Mouse (Mus musculus) stomach, embryonic 15.5 days (tissue): ENCODE data around the gene Gm44. TPM values are rescaled to one million over a fixed set of nuclear protein-coding genes. Genes with fewer than 3 reads are reported as not detected.
"Not testable (repeated sequence)": the region's sequence is repeated elsewhere in the genome, so short reads cannot be mapped to it uniquely, and the experiment has no call there.

Source experiments
- ATAC-seq: fragments of 200-750 bp; cut with Nextera tagmentation; 2 replicates; pipeline ENCODE4 v1.8.0; 2017; ENCODE audit warnings: low read depth, moderate number of reproducible peaks, moderate TSS enrichment; ENCODE audit not compliant: insufficient read depth, low FRiP score
- H3K27ac ChIP-seq: fragments of 300-500 bp; sonication (generic); 2 replicates; pipeline ENCODE4 v1.5.1; 2015; ENCODE audit warnings: mild to moderate bottlenecking, inconsistent platforms
- H3K27me3 ChIP-seq: fragments of 300-500 bp; sonication (generic); replicated peaks from 2 replicates; pipeline ENCODE4 v1.6.1; 2015; ENCODE audit warnings: inconsistent platforms
- H3K36me3 ChIP-seq: fragments of 300-500 bp; sonication (generic); 2 replicates; pipeline ENCODE4 v1.6.1; 2015; ENCODE audit warnings: inconsistent platforms
- H3K4me1 ChIP-seq: fragments of 300-500 bp; sonication (generic); 2 replicates; pipeline ENCODE4 v1.6.1; 2015; ENCODE audit warnings: inconsistent platforms
- H3K4me2 ChIP-seq: fragments of 300-500 bp; sonication (generic); 2 replicates; pipeline ENCODE4 v1.6.1; 2015; ENCODE audit warnings: mild to moderate bottlenecking, inconsistent platforms
- H3K4me3 ChIP-seq: fragments of 300-500 bp; sonication (generic); replicated peaks from 2 replicates; pipeline ENCODE4 v1.5.1; 2015; ENCODE audit warnings: inconsistent platforms
- H3K9ac ChIP-seq: fragments of 300-500 bp; sonication (generic); 2 replicates; pipeline ENCODE4 v1.6.1; 2015; ENCODE audit warnings: inconsistent platforms
- H3K9me3 ChIP-seq: fragments of 300-500 bp; sonication (generic); 2 replicates; pipeline ENCODE4 v1.6.1; 2016; ENCODE audit warnings: inconsistent platforms
- WGBS: fragments of 180-500 bp; shearing (Covaris S2); methylation state at CpG from one replicate; pipeline ENCODE4 v1.1.7; 2015; 5-methylcytosine and 5-hydroxymethylcytosine counted together
- polyA plus RNA-seq: library from polyadenylated mRNA; unstranded; fragments of >200 nt; fragmentation: Nextera tagmentation; extraction: Ambion mirVana; gene quantifications from 2 replicates; pipeline ENCODE4 v1.2.1, GENCODE M21; 2015

Gm44 gene
- not detected in 2 replicates for polyA plus RNA-seq

- WGBS: 85% methylated on average over 4 of the region's 4 CpGs
- H3K27me3 ChIP-seq: no peaks in the 10 kb centered on the region
- H3K4me2 ChIP-seq: no peak within 1 kb of the TSS
- ATAC-seq: no peak
- no peak within 1 kb of the TSS for H3K27ac ChIP-seq
- H3K4me3 ChIP-seq: no peak within 1 kb of the TSS
- no peaks in the 10 kb centered on the region for H3K9me3 ChIP-seq
- no peaks in the 10 kb centered on the region for H3K4me1 ChIP-seq
- H3K9ac ChIP-seq: no peak within 1 kb of the TSS
- no peaks in the 10 kb centered on the region for H3K36me3 ChIP-seq
Observed at GRCm38 (mm10) chrX:90891842-90892241, at the start of gene Gm44. Gene Gm44, plus strand, starts transcription at chrX:90892142.

- no peak for ATAC-seq
- Histone ChIP-seq H3K4me1 (no peaks in the 10 kb centered on the region), H3K4me3 (no peak overlapping the region), H3K4me2 (no peak overlapping the region), H3K27me3 (no peaks in the 10 kb centered on the region), H3K27ac (no peak overlapping the region), H3K36me3 (no peaks in the 10 kb centered on the region), H3K9ac (no peak overlapping the region), H3K9me3 (no peaks in the 10 kb centered on the region)
- WGBS: 56% methylated on average over 1 of the region's 1 CpGs
Observed at GRCm38 (mm10) chrX:90927989-90928388, 36.0 kb downstream of the Gm44 start.

- H3K4me2 ChIP-seq, H3K36me3 ChIP-seq, H3K4me1 ChIP-seq, H3K4me3 ChIP-seq, ATAC-seq, H3K9me3 ChIP-seq, H3K27ac ChIP-seq, H3K9ac ChIP-seq, H3K27me3 ChIP-seq: not testable (repeated sequence)
- WGBS: 73% methylated on average over 2 of the region's 2 CpGs
Observed at GRCm38 (mm10) chrX:90938211-90938610, 46.3 kb downstream of the Gm44 start.
